Mouse (Mus musculus) intestine, postnatal 0 days (tissue): Measurements from ENCODE around the gene Atrx. TPM values are rescaled to one million over a fixed set of nuclear protein-coding genes. Genes with fewer than 3 reads are reported as not detected.

Source experiments
- ATAC-seq: fragments of 200-750 bp; cut with Nextera tagmentation; 2 replicates; pipeline ENCODE4 v1.8.0; 2017; ENCODE audit warnings: mild to moderate bottlenecking, moderate TSS enrichment, moderate library complexity
- H3K27ac ChIP-seq: fragments of 300-500 bp; sonication (generic); 2 replicates; pipeline ENCODE4 v1.5.1; 2014; ENCODE audit warnings: mild to moderate bottlenecking, low read depth, low read length, moderate library complexity
- H3K27me3 ChIP-seq: fragments of 300-500 bp; sonication (generic); replicated peaks from 2 replicates; pipeline ENCODE4 v1.6.1; 2014; ENCODE audit warnings: low read length, mixed read lengths; ENCODE audit not compliant: control insufficient read depth, insufficient read depth
- H3K36me3 ChIP-seq: fragments of 300-500 bp; sonication (generic); 2 replicates; pipeline ENCODE4 v1.6.1; 2014; ENCODE audit warnings: mild to moderate bottlenecking, moderate library complexity; ENCODE audit not compliant: control insufficient read depth, insufficient read depth
- H3K4me1 ChIP-seq: fragments of 300-500 bp; sonication (generic); replicated peaks from 2 replicates; pipeline ENCODE4 v1.6.1; 2014; ENCODE audit warnings: antibody characterized with exemption, low read length, mixed read lengths; ENCODE audit not compliant: control insufficient read depth, insufficient read depth
- H3K4me2 ChIP-seq: fragments of 300-500 bp; sonication (generic); replicated peaks from 2 replicates; pipeline ENCODE4 v1.6.1; 2014; ENCODE audit warnings: low read depth, mild to moderate bottlenecking, moderate library complexity
- H3K4me3 ChIP-seq: fragments of 300-500 bp; sonication (generic); 2 replicates; pipeline ENCODE4 v1.5.1; 2014; ENCODE audit warnings: low read depth, low read length
- H3K9ac ChIP-seq: fragments of 300-500 bp; sonication (generic); 2 replicates; pipeline ENCODE4 v1.6.1; 2014; ENCODE audit warnings: mild to moderate bottlenecking, low read depth, low read length
- H3K9me3 ChIP-seq: fragments of 300-500 bp; sonication (generic); 2 replicates; pipeline ENCODE4 v1.6.1; 2016; ENCODE audit warnings: mixed run types; ENCODE audit not compliant: control insufficient read depth
- CTCF ChIP-seq: sonication (generic); IDR thresholded peaks from 2 replicates; pipeline ENCODE4 v1.5.1; 2016; ENCODE audit warnings: low read depth, mild to moderate bottlenecking, control low read depth, antibody characterized with exemption, moderate library complexity
- WGBS: fragments of 180-500 bp; shearing (Covaris S2); extraction: QIAGEN DNeasy Blood & Tissue Kit; methylation state at CpG from one replicate; pipeline ENCODE4 v1.1.7; 2014; 5-methylcytosine and 5-hydroxymethylcytosine counted together
- polyA plus RNA-seq: library from polyadenylated mRNA; unstranded; fragments of >200 nt; fragmentation: Nextera tagmentation; extraction: Ambion mirVana; gene quantifications from 2 replicates; pipeline ENCODE4 v1.2.1, GENCODE M21; 2015

Gene Atrx
- polyA plus RNA-seq, 1 experiment from 2014 or later: 39.9 TPM

- WGBS: 95% methylated on average over 2 of the region's 2 CpGs
- Histone ChIP-seq H3K36me3 (no peaks in the 10 kb centered on the region), H3K4me1 (no peaks in the 10 kb centered on the region), H3K27ac (no peak overlapping the region), H3K27me3 (no peaks in the 10 kb centered on the region), H3K9me3 (no peaks in the 10 kb centered on the region), H3K4me2 (no peak overlapping the region), H3K4me3 (no peak overlapping the region), H3K9ac (no peak overlapping the region)
- TF ChIP-seq CTCF: peak; percentile 61
- no peak for ATAC-seq
Measured at GRCm38 (mm10) chrX:105921421-105921820, 7.8 kb downstream of the Atrx start.

GRCm38 (mm10) chrX:105911728-105912127 lies 17.5 kb downstream of the Atrx start:
- H3K4me1 ChIP-seq: no peaks in the 10 kb centered on the region
- H3K4me2 ChIP-seq: no peak overlapping the region
- no peaks in the 10 kb centered on the region for H3K9me3 ChIP-seq
- H3K36me3 ChIP-seq: no peaks in the 10 kb centered on the region
- no peak overlapping the region for H3K9ac ChIP-seq
- WGBS: 58% methylated on average over 3 of the region's 3 CpGs
- TF ChIP-seq CTCF: no peak
- no peak for ATAC-seq
- H3K27ac ChIP-seq: no peak overlapping the region
- no peaks in the 10 kb centered on the region for H3K27me3 ChIP-seq
- H3K4me3 ChIP-seq: no peak overlapping the region

- no peak for ATAC-seq
- no peak for TF ChIP-seq CTCF
- WGBS: 46% methylated on average over 1 of the region's 1 CpGs
Measured at GRCm38 (mm10) chrX:105901611-105902010, 27.6 kb downstream of the Atrx start.

GRCm38 (mm10) chrX:105886921-105887320 lies 42.3 kb downstream of the Atrx start:
- no peak overlapping the region for H3K4me3 ChIP-seq
- no peak for ATAC-seq
- H3K9me3 ChIP-seq: no peaks in the 10 kb centered on the region
- H3K36me3 ChIP-seq: no peaks in the 10 kb centered on the region
- no peak overlapping the region for H3K9ac ChIP-seq
- H3K27me3 ChIP-seq: no peaks in the 10 kb centered on the region
- H3K4me1 ChIP-seq: no peaks in the 10 kb centered on the region
- H3K27ac ChIP-seq: no peak overlapping the region
- H3K4me2 ChIP-seq: no peak overlapping the region
- WGBS: 36% methylated on average over 2 of the region's 2 CpGs
- no peak for TF ChIP-seq CTCF

More at GRCm38 (mm10) chrX:105901611-105902010, 27.6 kb downstream of the Atrx start:
- no peak overlapping the region for H3K4me3 ChIP-seq
- no peak overlapping the region for H3K4me2 ChIP-seq
- H3K27me3 ChIP-seq: no peaks in the 10 kb centered on the region
- no peak overlapping the region for H3K9ac ChIP-seq
- H3K36me3 ChIP-seq: no peaks in the 10 kb centered on the region
- H3K4me1 ChIP-seq: no peaks in the 10 kb centered on the region
- H3K27ac ChIP-seq: no peak overlapping the region
- H3K9me3 ChIP-seq: no peaks in the 10 kb centered on the region

GRCm38 (mm10) chrX:105864367-105864766 lies 64.8 kb downstream of the Atrx start:
- no peaks in the 10 kb centered on the region for H3K9me3 ChIP-seq
- no peak overlapping the region for H3K9ac ChIP-seq
- no peak overlapping the region for H3K4me2 ChIP-seq
- H3K4me3 ChIP-seq: no peak overlapping the region
- ATAC-seq: no peak
- peak; percentile 63 for TF ChIP-seq CTCF
- H3K36me3 ChIP-seq: no peaks in the 10 kb centered on the region
- H3K27me3 ChIP-seq: no peaks in the 10 kb centered on the region
- no peak overlapping the region for H3K27ac ChIP-seq
- no peaks in the 10 kb centered on the region for H3K4me1 ChIP-seq
- 79% methylated on average over 5 of the region's 5 CpGs for WGBS

- H3K9ac ChIP-seq: no peak overlapping the region
- H3K4me3 ChIP-seq: no peak overlapping the region
- H3K27ac ChIP-seq: no peak overlapping the region
- no peaks in the 10 kb centered on the region for H3K4me1 ChIP-seq
- 88% methylated on average over 5 of the region's 5 CpGs for WGBS
- no peaks in the 10 kb centered on the region for H3K9me3 ChIP-seq
- H3K36me3 ChIP-seq: peaks cover 4% of the 10 kb centered on the region; the same call in 1 of the 2 replicates
- ATAC-seq: no peak
- H3K4me2 ChIP-seq: no peak overlapping the region
- no peak for TF ChIP-seq CTCF
- H3K27me3 ChIP-seq: no peaks in the 10 kb centered on the region
Measured at GRCm38 (mm10) chrX:105824462-105824861, 104.7 kb downstream of the Atrx start.
